Mouse (Mus musculus): ENCODE measurements around the gene Tmem63c.

Gene Tmem63c

GRCm38 (mm10) chr12:87021040-87021439, at the start of gene Tmem63c:
Gene Tmem63c (plus strand): TSS chr12:87021340.
- TF ChIP-seq NANOG (IDR thresholded peaks at IDR 0.05; ENCODE audit: borderline replicate concordance, low read length) (no peak), POU5F1 (IDR thresholded peaks at IDR 0.05; ENCODE audit: borderline replicate concordance, low read length) (no peak), CTCF (conservative IDR thresholded peaks at IDR 0.05; ENCODE audit: low read length) (no peak)
- Histone ChIP-seq H3K27me3 (ENCODE audit: insufficient read depth, low read length) (0 out of 2 replicates have a peak, but pooled peaks cover 11% of the 10 kb centered on the region), H3K9me3 (ENCODE audit: low read length) (no peaks in the 10 kb centered on the region), H3K4me3 (replicated peaks; ENCODE audit: low read length) (no peak within 1 kb of the TSS), H3K4me1 (replicated peaks; ENCODE audit: low read depth, low read length) (peaks cover 11% of the 10 kb centered on the region), H3K36me3 (ENCODE audit: insufficient read depth, low read length) (no peaks in the 10 kb centered on the region)

DNA sequence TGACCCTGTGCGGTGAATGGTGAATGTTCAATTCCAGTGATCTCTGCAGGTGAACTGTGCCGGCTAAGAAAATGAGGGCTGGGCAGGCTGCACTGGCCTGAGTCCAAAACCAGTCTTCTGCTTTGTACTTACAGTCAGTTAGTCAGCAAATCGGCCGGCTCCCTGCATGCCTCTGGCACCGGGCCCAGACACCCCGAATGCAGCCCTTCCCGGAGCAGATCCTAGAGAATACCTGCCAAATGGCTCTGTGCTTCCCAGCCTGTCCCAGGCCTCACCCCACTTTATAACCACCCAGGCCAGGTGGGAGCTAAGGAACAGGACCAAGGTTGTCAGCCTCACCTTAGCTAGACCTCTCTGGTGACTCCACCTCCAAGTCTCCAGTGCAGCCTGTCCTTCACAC, 47.9 kb upstream of the Tmem63c start:
- Histone ChIP-seq H3K4me1 (replicated peaks; ENCODE audit: low read depth, low read length) (peaks cover 59% of the 10 kb centered on the region), H3K9me3 (ENCODE audit: low read length) (no peaks in the 10 kb centered on the region), H3K36me3 (ENCODE audit: insufficient read depth, low read length) (no peaks in the 10 kb centered on the region), H3K27me3 (ENCODE audit: insufficient read depth, low read length) (peaks cover 26% of the 10 kb centered on the region), H3K4me3 (replicated peaks; ENCODE audit: low read length) (no peak overlapping the region)
- TF ChIP-seq CTCF (conservative IDR thresholded peaks at IDR 0.05; ENCODE audit: low read length) (no peak), POU5F1 (IDR thresholded peaks at IDR 0.05; ENCODE audit: borderline replicate concordance, low read length) (no peak), NANOG (IDR thresholded peaks at IDR 0.05; ENCODE audit: borderline replicate concordance, low read length) (no peak)

- Histone ChIP-seq H3K4me1 (replicated peaks; ENCODE audit: low read depth, low read length) (peaks cover 64% of the 10 kb centered on the region), H3K27me3 (ENCODE audit: insufficient read depth, low read length) (peaks cover 31% of the 10 kb centered on the region), H3K9me3 (ENCODE audit: low read length) (no peaks in the 10 kb centered on the region), H3K4me3 (replicated peaks; ENCODE audit: low read length) (no peak overlapping the region), H3K36me3 (ENCODE audit: insufficient read depth, low read length) (no peaks in the 10 kb centered on the region)
- TF ChIP-seq CTCF (conservative IDR thresholded peaks at IDR 0.05; ENCODE audit: low read length) (no peak), NANOG (IDR thresholded peaks at IDR 0.05; ENCODE audit: borderline replicate concordance, low read length) (no peak), POU5F1 (IDR thresholded peaks at IDR 0.05; ENCODE audit: borderline replicate concordance, low read length) (no peak)
These were observed 47.4 kb upstream of the Tmem63c start for GRCm38 (mm10) chr12:86973706-86974105.

DNA sequence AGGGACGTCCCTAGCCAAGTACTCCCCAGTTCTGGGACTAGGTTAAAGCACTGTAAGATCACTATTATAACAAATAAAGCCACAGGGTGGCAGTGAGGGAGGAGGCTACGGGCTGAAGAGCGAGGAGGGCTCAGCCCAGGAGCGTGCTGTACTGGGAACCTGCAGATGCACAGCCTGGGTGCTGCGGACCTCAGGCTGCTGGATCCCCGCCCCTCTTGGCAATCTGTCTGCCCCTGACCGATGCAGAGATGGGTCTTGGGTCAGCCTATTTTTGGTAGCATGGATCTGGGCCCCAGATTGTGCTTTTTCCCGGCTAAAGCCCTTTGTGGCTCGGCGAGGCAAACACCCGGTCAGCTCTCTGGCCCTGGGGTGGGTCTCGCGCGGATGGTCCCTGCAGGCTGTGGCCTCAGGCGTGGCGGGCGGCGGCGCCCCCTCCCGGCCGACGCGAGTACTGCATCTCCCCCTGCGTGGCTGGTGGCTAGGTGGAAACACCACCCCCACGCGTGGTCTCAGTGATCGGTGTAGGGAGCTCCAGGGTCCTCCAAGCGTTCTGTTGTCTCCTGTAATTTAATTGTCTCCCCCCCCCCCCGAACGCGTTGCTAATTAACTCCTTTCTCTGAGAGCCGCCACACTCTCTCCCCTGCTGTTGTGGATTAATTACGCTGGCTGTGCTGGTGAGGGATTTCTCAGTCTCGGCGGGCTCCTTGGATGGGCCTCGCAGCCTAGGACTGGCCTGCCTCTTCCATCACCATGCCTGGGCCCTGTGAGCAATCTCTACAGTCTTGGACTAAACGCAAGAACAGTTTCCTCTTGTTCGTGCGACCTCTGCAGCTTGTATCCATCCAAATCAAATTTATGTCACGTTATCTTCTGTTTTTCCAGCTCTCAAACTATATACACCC, 46.5 kb upstream of the Tmem63c start:
- H3K9me3 ChIP-seq (ENCODE audit: low read length), result no peaks in the 10 kb centered on the region
- no peaks in the 10 kb centered on the region for H3K36me3 ChIP-seq (ENCODE audit: insufficient read depth, low read length)
- H3K4me1 ChIP-seq (replicated peaks; ENCODE audit: low read depth, low read length), result peaks cover 64% of the 10 kb centered on the region
- H3K4me3 ChIP-seq (replicated peaks; ENCODE audit: low read length), result peak overlapping the region; percentile 75
- peaks cover 37% of the 10 kb centered on the region for H3K27me3 ChIP-seq (ENCODE audit: insufficient read depth, low read length)
- TF ChIP-seq CTCF (conservative IDR thresholded peaks at IDR 0.05; ENCODE audit: low read length) (peak; percentile 41), POU5F1 (IDR thresholded peaks at IDR 0.05; ENCODE audit: borderline replicate concordance, low read length) (no peak)

DNA sequence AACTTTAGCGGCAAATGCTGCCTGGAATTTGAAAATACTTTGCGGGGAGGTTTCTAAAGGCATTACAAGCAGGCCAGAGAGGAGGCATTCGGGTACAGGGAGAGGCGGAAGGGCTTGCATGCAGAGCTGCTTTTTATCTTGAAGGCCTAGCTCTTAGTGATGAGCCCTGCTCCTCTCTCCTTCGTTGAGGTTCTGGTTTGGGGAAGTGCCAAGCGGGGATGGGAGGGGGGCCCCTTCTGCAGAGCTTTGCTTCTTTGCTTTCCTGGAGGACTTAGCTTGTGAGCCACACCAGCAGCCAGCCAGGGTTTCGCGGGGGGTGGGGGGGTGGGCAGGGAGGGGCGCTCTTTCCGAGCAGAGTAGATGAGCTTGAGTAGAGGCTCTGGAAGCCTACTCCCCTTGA, 45.4 kb upstream of the Tmem63c start:
- Histone ChIP-seq H3K4me1 (replicated peaks; ENCODE audit: low read depth, low read length) (peaks cover 62% of the 10 kb centered on the region), H3K9me3 (ENCODE audit: low read length) (no peaks in the 10 kb centered on the region), H3K36me3 (ENCODE audit: insufficient read depth, low read length) (no peaks in the 10 kb centered on the region), H3K27me3 (ENCODE audit: insufficient read depth, low read length) (peaks cover 48% of the 10 kb centered on the region), H3K4me3 (replicated peaks; ENCODE audit: low read length) (peak overlapping the region; percentile 75)
- TF ChIP-seq CTCF (conservative IDR thresholded peaks at IDR 0.05; ENCODE audit: low read length) (no peak), NANOG (IDR thresholded peaks at IDR 0.05; ENCODE audit: borderline replicate concordance, low read length) (no peak), POU5F1 (IDR thresholded peaks at IDR 0.05; ENCODE audit: borderline replicate concordance, low read length) (no peak)

GRCm38 (mm10) chr12:86976511-86977168, 44.5 kb upstream of the Tmem63c start:
- Histone ChIP-seq H3K36me3 (ENCODE audit: insufficient read depth, low read length) (no peaks in the 10 kb centered on the region), H3K4me3 (replicated peaks; ENCODE audit: low read length) (no peak overlapping the region), H3K4me1 (replicated peaks; ENCODE audit: low read depth, low read length) (peaks cover 65% of the 10 kb centered on the region), H3K9me3 (ENCODE audit: low read length) (no peaks in the 10 kb centered on the region), H3K27me3 (ENCODE audit: insufficient read depth, low read length) (peaks cover 56% of the 10 kb centered on the region)
- TF ChIP-seq CTCF (conservative IDR thresholded peaks at IDR 0.05; ENCODE audit: low read length) (peak; percentile 57), NANOG (IDR thresholded peaks at IDR 0.05; ENCODE audit: borderline replicate concordance, low read length) (no peak)

DNA sequence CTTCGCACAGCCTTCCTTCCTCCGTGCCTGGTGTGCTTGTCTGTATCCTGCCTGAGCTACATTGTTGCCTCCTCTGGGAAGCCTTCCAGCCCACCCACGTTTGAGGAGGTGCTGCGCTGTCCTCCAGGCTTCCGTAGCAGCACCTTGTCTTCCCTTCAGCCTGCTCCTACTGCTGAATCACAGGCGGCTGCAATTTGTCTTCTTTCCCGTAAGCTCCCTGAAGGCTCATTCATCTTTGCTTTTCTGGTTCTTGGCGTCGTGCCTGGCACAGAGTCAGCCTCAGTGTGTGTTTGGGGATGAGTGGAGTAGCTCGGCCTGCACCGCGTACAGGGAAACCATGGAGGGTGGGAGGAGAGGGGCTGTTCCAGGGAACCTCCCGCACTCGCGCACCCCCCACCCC, 43.3 kb upstream of the Tmem63c start:
- Histone ChIP-seq H3K4me3 (replicated peaks; ENCODE audit: low read length) (peak overlapping the region; percentile 62), H3K4me1 (replicated peaks; ENCODE audit: low read depth, low read length) (peaks cover 59% of the 10 kb centered on the region), H3K27me3 (ENCODE audit: insufficient read depth, low read length) (peaks cover 68% of the 10 kb centered on the region), H3K36me3 (ENCODE audit: insufficient read depth, low read length) (no peaks in the 10 kb centered on the region), H3K9me3 (ENCODE audit: low read length) (no peaks in the 10 kb centered on the region)
- TF ChIP-seq POU5F1 (IDR thresholded peaks at IDR 0.05; ENCODE audit: borderline replicate concordance, low read length) (no peak), CTCF (conservative IDR thresholded peaks at IDR 0.05; ENCODE audit: low read length) (no peak), NANOG (IDR thresholded peaks at IDR 0.05; ENCODE audit: borderline replicate concordance, low read length) (no peak)

DNA sequence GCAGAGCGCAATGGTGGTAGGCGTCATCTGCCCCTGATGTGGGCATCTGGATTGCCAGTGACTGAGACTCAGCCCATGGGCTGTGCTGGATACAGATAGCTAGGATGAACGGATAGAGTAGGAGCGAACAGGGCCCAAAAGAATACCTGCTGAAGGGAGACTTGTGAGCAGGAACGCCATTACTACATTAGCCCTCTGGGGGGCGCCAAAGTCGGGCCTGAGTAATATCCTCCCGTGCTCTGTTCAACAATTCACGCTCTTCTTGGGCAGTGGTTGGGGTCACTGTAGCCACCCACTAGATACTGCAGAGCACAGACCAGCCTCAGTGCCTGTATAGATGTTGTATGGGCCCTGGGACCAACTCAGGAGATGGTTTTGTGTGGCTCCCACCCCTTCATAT, 40.0 kb upstream of the Tmem63c start:
- TF ChIP-seq POU5F1 (IDR thresholded peaks at IDR 0.05; ENCODE audit: borderline replicate concordance, low read length), result no peak
- TF ChIP-seq CTCF (conservative IDR thresholded peaks at IDR 0.05; ENCODE audit: low read length), result peak; percentile 98
- no peak for TF ChIP-seq NANOG (IDR thresholded peaks at IDR 0.05; ENCODE audit: borderline replicate concordance, low read length)
- no peaks in the 10 kb centered on the region for H3K9me3 ChIP-seq (ENCODE audit: low read length)
- H3K4me3 ChIP-seq (replicated peaks; ENCODE audit: low read length), result no peak overlapping the region
- peaks cover 91% of the 10 kb centered on the region for H3K27me3 ChIP-seq (ENCODE audit: insufficient read depth, low read length)
- H3K4me1 ChIP-seq (replicated peaks; ENCODE audit: low read depth, low read length), result peaks cover 44% of the 10 kb centered on the region
- no peaks in the 10 kb centered on the region for H3K36me3 ChIP-seq (ENCODE audit: insufficient read depth, low read length)

All from E14TG2a.4 (cell line).